Mouse (Mus musculus): Measurements from ENCODE around the gene Cacna1c.
A peak's percentile ranks its signal among the peaks of the same experiment; 100 is the strongest.

Gene Cacna1c

DNA sequence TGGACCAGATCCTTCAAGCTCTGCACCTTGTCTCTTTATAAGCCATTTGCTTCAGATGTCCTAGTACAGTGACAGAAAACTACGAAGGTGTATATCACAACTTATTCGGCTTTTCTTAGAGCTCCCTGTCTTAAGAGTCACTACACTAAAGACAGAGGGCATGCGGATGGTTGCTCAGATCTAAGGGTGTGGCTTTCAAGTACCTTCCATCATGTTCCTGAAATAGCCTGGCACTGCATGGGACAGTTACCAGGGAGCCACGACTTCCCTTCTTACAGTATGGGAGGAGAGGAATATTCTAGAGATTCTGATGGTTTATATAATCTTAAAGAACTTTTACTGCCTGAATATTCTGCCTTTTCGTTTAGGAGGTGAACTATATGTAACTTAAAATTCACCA is 289.3 kb downstream of the Cacna1c start:
- DNase-seq: no peak

DNA sequence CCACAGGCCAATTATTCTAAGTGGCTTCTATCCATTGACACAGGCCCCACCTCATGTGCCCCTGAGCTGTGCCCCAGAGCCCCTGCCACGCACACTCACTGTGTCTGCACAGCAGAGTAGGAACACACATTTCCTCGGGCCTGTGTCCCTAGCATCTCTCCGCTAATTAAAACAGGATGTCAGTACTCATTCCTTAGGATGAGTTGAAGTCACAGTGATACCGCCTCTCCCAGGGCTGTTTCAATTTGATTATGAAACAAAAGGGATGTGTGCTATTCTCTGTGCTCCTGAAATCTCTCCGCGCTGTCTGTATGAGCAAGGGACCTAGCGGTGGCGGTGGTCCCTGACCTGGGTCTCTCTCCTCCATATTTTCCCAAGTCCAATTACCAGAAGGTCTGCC is 296.5 kb downstream of the Cacna1c start:
- no peak for DNase-seq

DNA sequence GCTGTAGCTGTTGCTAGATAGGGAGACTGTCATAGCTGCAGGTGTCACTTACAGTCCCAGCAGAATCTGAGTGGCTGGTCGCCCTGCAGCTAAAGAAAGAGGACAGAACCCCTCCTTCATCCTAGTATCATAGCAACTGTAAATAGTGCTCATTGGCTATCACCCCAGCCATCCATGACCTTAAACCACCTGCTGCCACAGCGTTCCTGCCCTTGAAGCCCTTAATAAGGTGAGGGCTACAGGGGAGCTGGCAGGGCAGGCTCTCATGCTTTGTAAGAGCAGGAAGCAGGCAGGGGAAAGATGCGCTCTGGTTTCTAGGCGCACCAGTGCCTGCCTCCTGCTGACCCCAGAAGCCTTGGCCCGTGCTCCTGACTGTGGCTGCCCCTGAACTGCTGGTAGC is 299.1 kb downstream of the Cacna1c start:
- no peak for DNase-seq

DNA sequence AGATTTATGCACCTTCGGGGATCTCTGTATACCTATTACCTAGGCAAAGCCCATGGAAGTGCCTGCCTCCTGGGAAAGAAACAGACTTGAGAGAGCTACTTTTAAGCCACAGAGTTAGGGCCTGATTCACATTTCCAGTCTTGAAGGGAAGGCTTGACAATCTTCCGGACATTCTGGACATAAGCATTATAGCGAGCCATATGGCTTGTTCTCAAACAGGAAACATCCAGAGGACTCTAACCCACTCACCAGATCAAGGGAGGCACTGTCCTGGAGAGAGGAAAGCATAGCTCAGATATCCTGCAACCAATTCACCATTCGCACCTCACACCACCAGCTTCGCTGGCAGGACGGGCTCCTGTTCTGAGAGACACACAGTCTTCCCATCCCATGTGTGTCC is 302.2 kb downstream of the Cacna1c start:
- no peak for DNase-seq

DNA sequence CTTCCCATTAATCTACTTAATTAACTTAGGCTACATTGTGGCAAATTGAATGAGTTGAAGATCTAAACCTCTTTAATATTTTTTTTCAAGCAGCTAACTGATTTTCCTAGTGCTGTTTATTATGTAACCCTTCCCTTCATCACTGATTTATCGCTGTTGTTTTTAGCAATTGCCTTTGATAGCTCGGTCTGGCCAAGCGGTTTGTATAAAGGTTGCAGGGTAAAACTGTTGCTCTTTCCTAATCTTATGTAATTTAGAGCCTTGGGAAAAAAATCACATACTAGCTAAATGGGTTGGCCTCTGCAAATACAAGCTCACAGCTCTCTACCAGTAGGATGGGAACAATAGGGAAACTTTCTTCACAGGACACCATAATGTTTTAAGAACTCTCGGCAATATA is 306.8 kb downstream of the Cacna1c start:
- no peak for DNase-seq

DNA sequence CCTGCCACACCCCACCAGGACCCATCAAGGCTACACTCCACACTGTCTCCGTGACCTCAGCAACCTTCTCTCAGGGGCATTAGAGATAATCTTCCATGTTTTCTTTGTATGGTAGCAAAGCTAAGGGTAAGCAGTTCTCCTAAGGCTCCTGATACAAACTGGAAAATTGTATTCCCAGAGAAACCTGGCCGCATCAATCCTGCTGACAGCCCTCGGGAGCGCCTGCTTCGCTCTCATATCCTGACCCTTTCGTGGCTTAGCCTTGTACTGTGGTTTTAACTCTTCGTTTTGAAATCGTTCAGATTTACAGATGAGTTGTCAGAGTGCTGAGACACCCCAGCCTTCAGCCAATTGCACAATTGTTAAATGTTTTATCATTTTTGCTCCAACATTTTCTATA is 309.2 kb downstream of the Cacna1c start:
- DNase-seq: no peak

DNA sequence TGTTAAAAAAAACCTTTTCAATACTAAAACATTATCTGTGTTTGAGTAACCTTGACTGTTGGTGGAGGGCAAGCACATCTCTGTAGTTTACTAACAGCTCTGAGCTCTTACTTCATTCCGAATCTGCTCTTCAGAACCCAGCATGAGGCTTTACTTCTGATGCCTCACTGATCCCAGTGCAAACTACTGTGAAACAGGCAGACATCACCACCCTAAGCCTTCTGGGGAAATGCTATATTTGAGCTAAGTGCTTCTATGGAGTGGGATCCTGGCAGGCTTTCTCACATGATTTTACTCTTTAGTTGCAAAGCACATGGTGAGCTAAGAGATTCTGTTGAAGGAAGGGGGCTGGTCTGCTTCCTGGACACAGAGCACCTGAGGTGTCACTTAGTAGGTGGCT is 311.3 kb downstream of the Cacna1c start:
- DNase-seq: no peak

DNA sequence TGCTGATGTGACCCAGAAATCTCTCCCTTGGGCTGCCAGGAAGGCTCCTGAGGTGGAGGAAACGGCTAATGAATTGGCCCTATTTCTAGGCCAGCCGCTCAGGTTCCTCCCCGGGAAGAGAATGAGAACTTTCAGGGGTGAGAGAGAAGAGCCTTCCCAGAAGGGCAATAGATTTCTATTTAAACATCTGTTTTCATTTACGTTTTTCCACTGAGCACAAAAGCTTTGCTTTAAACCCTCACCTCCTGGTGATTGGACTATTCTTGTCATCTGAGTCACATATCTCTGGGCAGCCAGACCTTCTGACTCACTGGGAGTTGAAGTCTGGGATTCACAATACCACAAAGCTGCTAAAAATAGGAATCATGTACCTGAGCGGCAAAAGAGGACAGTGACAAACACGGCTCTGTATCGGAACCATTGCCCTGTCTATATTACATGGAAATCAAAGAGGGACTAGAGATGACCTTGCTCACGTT is 312.1 kb downstream of the Cacna1c start:
- DNase-seq: no peak

DNA sequence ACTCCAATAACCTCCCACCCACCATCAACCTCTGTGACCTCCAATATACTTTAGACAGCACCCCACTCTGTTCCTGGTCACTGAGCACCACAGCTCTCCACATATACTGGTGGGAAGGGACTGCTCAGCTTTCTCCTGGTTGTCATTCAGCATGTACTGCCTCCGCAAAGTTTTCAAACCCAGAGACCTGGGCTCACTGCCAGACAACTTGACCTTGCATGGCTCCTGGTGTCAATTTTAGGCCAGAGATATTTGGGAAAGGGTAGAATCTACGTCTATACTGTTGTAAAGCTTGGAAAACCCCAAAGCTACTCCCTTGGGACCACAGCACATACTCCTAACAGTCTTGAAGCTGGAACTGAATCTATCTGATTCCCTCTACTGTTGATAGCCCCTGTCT is 320.0 kb downstream of the Cacna1c start:
- DNase-seq: peak; percentile 34

DNA sequence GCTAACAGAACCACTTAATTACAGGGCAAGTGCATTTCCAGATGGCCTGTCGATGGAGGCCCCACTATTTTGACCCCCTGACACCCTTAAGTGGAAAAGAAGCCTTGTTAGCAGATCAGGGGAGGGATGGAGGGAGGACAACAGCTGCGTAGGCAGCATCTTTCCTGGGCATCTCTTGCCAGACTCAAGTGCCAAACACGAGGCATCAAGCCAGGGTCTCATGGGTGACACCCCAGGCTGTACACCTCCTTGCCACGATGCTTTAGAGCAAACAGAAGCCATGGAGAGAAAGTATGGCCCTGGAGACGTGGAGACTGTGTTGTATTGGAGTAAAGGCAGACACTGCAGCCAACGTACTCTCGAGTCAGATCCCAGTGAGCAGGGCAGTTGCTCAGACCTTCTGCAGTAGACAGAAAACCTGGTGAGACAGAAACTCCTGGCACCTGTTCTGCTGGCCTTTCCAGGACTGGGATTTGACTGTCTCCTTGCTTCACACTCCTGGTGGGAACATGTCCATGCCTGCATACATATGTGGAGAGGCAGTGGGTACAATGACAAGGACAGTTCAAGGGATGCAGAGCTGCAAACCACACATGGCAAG is 325.9 kb downstream of the Cacna1c start:
- DNase-seq: no peak

DNA sequence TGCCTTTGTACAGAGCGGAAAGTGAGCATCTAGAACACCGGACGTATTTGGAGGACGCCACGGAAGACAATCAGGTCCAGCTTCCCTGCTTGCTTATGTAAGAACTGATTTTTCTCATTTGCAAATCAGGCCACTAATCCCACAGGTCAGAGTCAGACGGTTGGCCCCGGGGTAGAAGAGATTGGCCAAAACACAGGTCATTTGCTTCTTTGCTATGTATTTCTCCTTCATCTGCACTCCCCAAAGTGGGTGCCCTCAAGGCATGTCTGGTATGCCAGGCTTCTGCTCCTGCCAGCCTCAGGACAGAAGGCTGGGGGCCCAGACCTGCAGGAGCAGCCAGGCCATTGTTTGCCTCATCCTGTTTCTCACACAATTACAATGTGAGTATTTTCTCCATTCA is 328.8 kb downstream of the Cacna1c start:
- no peak for DNase-seq

DNA sequence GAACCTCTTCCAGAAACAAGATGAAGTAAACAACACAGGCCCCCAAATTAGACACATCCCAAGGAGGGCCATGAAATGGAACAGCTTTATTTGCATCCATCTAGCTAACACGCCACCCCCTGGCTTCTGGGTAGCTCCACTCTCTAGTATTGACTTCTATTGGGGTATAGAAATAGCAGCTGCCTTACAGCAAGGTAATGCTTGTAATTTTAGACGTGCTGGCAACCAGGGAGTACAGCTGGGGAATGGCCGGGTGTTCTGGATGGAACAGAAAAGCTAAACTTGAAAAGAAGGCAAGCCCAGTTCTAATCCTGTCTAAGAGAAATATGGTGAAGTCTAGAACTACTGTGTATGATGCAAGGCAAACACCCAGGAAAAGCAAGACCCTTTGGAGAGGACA is 329.3 kb downstream of the Cacna1c start:
- no peak for DNase-seq

DNA sequence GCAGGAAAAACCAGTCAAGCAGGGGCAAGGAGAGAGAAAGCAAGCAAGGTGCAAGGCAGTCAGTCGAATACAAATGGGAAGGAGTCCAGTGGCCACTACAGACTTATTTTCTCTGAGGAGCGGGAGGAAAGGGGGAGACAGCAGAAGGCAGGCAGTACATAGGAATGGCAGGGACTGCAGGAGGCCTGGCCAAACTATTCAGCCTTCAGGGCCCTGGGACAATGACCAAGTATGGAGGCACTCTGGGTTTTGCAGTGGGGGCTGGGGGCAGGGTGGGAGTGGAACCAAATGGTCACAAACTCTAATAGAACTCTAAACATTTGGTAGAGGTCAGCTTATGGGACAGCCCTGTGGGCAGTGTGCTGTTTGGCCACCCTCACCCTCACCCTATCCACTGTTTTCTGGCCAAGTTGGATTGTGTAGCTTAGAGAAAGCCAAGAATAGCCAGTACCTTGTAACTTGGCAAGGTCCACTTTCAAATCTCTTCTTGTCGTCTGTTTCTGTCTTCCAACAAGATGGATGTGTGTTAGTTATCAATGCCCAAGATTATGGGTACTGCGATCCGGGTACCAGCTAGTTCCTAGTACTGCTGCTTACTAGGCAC is 330.3 kb downstream of the Cacna1c start:
- no peak for DNase-seq

DNA sequence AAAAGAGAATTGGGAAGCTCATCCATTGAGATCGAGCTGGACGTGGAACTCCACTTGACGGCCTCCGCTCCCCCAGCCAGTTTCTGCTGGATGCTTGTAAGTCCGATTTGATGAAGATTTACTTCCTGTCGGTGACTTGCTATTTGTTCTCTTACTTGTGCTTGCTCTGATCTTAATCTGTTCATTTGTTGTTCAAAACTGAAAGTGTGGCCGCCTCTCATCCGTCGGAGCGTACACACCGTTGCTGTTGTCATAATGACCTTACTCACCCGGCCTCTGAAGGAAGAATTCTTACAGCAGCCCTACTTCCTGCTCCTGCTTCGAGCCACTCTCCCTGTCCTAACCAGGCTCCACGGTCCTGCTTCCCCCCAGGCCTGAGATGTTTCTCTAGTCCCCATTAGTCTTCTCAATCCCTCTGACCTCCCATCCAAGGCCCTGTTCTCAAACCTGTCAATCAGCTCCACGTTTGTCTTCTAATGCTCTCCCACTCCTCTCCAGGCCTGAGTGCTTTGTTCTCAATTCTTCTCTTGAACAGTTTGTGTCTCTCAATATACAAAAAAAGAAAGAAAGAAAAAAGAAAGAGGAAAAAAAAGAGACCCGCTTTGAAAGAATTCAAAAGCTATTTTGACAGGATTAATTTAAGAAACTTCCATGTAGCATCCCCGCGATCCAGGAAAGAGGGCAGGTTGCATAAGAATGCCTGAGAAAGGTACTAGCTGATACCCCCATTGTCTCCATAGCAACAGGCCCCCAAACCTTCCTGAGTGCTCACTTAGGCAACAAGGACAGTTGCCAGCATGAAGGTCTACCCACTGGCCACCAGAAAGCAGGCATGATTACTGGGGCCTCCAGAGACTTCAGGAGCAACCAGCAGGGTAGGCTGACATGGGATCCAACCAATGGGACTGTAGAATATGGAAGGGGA is 331.3 kb downstream of the Cacna1c start:
- DNase-seq: no peak

DNA sequence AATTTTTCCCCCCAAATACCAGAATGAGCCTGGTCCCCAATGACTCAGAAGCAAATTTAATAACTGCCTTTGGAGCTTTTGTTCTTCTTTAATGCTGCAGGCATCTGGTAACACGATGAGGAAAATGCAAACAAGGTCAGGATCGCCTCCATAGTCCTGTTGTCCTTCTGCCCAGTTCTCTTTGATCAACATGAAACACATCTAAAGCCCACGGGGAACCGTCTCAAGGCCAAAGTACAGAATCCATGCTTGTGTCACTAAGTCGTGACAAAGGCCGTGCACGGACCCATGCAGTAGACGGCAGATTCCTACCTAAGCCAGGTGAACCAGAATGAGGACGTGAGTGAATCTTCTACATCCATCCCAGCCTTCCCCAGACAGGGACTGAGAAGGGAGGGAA is 333.5 kb downstream of the Cacna1c start:
- DNase-seq: no peak

DNA sequence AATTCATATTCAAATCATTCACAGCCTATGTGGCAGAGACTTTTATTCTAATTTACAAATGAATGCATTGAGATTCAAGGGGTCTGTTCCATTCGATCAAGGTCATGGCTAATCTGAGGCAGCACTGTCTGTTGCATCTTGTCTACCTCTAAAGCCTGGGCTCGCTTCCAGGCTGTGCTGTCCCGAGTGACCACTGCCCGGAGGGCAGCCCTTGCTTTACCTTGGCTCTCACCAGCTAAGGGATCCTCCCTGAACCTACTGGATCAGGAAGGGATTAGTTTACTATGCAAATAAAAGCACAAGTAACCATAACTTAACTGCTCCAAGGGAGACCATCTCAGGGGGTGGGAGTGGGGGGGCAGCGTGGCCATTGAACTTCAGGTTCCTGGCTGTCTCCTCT is 334.1 kb downstream of the Cacna1c start:
- no peak for DNase-seq

DNA sequence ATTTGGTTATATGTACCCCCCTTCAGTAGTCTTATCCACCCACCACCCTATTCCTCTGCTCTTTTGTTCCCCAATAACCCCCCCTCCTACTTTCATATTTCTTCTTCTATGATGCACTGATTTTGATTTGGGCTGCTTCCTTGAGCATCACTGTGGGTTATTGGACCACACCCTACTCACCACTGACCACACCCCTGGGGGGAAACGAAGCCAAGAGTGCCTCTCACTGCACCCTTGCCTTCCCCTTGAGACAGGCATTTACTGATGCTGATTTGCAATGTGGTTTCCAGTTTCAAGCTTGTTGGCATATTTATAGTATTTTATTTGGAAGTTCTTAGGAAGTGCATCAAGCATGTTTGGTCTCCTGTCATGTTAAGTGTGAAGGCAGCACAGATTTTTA is 337.8 kb downstream of the Cacna1c start:
- peak; percentile 41 for DNase-seq

DNA sequence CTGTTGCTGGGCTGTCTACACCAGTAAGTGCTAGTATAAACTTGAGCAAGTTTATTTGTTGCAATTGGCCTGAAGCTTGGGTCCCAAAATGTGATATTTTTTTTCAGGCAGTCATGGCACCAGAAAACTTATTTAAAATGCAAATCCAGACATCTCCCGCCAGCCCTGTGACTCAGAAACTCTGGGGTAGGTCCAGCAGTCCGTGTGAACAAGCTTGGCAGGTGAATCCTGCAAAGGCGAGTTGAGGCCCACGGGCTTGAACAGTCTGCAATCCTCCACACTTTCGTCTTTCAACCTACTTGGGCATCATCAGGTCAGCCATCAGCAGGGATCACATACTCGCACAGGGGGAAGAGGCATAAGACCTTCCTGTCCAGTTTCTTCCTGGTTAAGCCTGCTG is 344.1 kb downstream of the Cacna1c start:
- no peak for DNase-seq

DNA sequence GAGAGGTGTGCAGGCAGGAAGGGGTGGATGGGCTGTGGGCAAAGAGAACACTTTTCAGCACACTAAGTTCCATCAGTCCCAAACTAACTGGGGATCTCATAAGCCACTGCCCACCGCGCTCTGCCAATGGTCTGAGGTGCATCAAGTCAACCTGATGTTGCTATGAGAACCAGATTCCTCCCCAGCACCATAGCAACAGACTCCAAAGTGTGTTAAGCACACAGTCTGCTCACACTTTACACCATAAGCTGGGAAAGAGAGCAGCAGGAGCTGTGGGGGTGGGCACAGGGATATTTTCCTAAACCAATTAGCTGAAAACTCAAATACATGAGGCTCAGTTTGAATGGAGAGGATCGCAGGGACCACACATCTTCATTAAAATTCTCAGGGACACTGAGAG is 345.1 kb downstream of the Cacna1c start:
- DNase-seq: no peak

DNA sequence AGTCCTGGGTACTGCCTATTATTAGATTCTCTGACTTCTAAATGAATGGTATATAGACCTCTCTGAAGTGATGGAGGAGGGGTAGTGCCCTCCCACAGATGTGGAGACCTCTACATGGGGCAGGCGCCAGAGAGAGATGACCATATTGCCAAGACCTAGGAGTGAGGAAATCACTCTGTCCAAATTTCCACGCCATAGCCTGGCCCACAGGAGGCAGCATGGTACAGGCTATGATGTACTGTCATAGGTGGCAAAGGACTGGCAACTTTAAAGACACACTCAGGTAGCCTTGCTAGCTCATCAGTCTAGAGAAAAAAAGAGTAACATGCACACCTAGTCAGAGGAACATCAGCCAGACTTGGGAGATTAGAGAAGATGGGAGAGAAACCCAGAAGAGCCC is 347.6 kb downstream of the Cacna1c start:
- no peak for DNase-seq

DNA sequence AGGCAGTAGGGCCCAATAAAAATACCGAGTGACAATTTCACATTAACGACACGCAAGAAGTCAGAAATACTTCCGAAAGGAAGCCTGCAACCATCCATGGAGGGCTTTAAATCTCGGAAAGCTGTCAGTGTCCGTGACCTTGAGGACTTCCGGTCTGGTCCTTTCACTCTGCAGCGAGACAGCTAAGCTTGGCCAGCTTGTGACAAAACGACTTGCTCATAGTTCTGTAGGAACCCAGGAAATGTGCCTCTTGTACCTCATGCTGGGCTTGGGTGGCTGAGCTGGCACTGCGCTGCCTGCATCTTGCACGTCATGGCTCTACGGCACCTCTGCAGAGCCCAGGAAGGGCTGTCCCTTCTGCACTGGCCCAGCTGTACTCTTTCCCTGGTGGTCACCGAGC is 348.5 kb downstream of the Cacna1c start:
- peak; percentile 34 for DNase-seq

DNA sequence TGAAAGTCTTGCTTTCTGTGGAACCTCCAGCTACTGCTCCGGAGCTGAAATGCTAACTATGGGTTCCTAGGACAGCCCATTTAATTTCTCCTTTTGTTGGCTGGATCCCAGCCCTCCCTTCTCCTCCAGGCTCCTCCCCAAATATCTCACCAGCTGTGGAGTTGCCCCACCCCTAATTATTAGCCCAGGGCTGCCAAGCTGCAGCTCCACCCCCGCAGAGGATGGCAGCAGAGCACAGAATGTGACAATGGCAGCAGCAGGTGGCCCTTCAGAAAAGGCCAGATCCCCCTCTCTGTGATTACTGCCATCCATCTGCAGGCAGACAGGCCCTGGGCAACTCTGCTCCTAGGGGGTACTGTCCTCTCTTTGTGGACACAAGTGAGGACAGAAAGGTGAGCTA is 350.4 kb downstream of the Cacna1c start:
- peak; percentile 67 for DNase-seq

DNA sequence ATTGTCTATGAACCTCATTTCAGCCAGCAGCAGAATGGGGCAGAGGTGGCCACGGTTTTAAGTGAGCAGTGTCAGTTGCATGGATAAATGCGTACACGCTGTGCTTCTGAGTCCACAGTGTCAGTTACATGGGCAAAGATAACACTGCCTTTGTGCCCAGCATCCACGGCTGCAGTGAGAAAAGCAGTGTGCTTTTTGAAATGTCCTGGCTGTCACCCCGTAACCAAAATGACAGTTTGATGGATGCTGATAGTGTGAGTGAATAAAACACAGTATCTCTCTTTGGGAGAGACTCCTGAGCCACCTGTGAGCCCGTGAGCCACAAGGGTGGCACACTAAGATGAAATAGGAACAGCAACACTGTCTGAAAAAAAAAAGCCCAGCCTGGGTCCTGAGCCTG is 351.0 kb downstream of the Cacna1c start:
- DNase-seq: no peak

DNA sequence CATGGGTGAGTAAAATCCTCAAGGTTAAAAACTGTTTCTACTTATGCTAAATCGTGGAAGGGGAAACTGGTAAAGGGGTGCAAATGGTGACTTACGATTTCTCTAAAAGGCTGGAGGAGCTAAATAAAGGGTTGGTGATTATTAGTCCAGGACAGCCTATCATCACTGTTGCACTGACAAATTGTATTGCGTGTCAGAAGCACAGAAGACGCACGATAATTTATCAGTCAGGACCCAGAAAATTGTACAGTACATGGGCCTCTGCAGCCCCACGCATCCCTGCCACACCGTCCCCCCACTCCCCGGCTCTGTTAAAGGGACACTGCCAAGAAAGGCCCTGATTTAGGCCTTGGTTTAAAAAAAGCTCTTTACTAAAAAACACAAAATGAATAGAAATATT is 352.7 kb downstream of the Cacna1c start:
- no peak for DNase-seq
